Mouse (Mus musculus): ENCODE data around the gene Cnpy3. TPM values are rescaled to one million over a fixed set of nuclear protein-coding genes. Genes with fewer than 3 reads are reported as not detected.

Gene Cnpy3
- polyA plus RNA-seq, 1 experiment from 2014 or later = 63.6 TPM

GRCm38 (mm10) chr17:46750580-46750979 lies 1.4 kb downstream of the Cnpy3 start:
- peaks cover 14% of the 10 kb centered on the region for H3K4me1 ChIP-seq
- no peaks in the 10 kb centered on the region for H3K27me3 ChIP-seq (ENCODE audit: low read depth, poor library complexity, severe bottlenecking)
- H3K36me3 ChIP-seq = peaks cover 37% of the 10 kb centered on the region
- peak overlapping the region; percentile 90; the same call in 1 of the 2 replicates for H3K27ac ChIP-seq
- no peaks in the 10 kb centered on the region for H3K9me3 ChIP-seq (replicated peaks)
- WGBS = 89% methylated on average over 4 of the region's 4 CpGs
- peak overlapping the region; percentile 82 for H3K4me3 ChIP-seq
- DNase-seq (ENCODE audit: low spot score) = no peak

- no peaks in the 10 kb centered on the region for H3K27me3 ChIP-seq (ENCODE audit: low read depth, poor library complexity, severe bottlenecking)
- no peak overlapping the region for H3K27ac ChIP-seq
- no peaks in the 10 kb centered on the region for H3K9me3 ChIP-seq (replicated peaks)
These were observed 2.7 kb downstream of the Cnpy3 start for GRCm38 (mm10) chr17:46749282-46749681.

GRCm38 (mm10) chr17:46747806-46748205 lies 4.2 kb downstream of the Cnpy3 start:
- Histone ChIP-seq H3K9me3 (replicated peaks) (no peaks in the 10 kb centered on the region), H3K27ac (no peak overlapping the region), H3K4me3 (no peak overlapping the region), H3K36me3 (peaks cover 64% of the 10 kb centered on the region), H3K4me1 (peaks cover 13% of the 10 kb centered on the region), H3K27me3 (ENCODE audit: low read depth, poor library complexity, severe bottlenecking) (no peaks in the 10 kb centered on the region)
- DNase-seq (ENCODE audit: low spot score) = no peak
- WGBS = 96% methylated on average over 2 of the region's 2 CpGs

More at GRCm38 (mm10) chr17:46749282-46749681, 2.7 kb downstream of the Cnpy3 start:
- Histone ChIP-seq H3K4me1 (peaks cover 14% of the 10 kb centered on the region), H3K4me3 (no peak overlapping the region), H3K36me3 (peaks cover 49% of the 10 kb centered on the region)
- DNase-seq (ENCODE audit: low spot score) = no peak
- 91% methylated on average over 5 of the region's 5 CpGs for WGBS

GRCm38 (mm10) chr17:46747234-46747633 lies 4.8 kb downstream of the Cnpy3 start:
- Histone ChIP-seq H3K4me1 (peaks cover 9% of the 10 kb centered on the region), H3K27me3 (ENCODE audit: low read depth, poor library complexity, severe bottlenecking) (no peaks in the 10 kb centered on the region), H3K36me3 (peaks cover 69% of the 10 kb centered on the region), H3K9me3 (replicated peaks) (no peaks in the 10 kb centered on the region), H3K27ac (no peak overlapping the region), H3K4me3 (no peak overlapping the region)
- DNase-seq (ENCODE audit: low spot score) = no peak
- WGBS = 89% methylated on average over 8 of the region's 8 CpGs

GRCm38 (mm10) chr17:46745506-46745905 lies 6.5 kb downstream of the Cnpy3 start:
- Histone ChIP-seq H3K27me3 (ENCODE audit: low read depth, poor library complexity, severe bottlenecking) (no peaks in the 10 kb centered on the region), H3K4me1 (peaks cover under 1% of the 10 kb centered on the region; the same call in 1 of the 2 replicates), H3K4me3 (no peak overlapping the region), H3K36me3 (peaks cover 82% of the 10 kb centered on the region), H3K27ac (no peak overlapping the region), H3K9me3 (replicated peaks) (no peaks in the 10 kb centered on the region)
- WGBS = 95% methylated on average over 2 of the region's 2 CpGs
- no peak for DNase-seq (ENCODE audit: low spot score)

GRCm38 (mm10) chr17:46742986-46743385 lies 9.0 kb downstream of the Cnpy3 start:
- H3K27ac ChIP-seq = no peak overlapping the region
- H3K9me3 ChIP-seq (replicated peaks) = no peaks in the 10 kb centered on the region
- DNase-seq (ENCODE audit: low spot score) = no peak
- H3K4me1 ChIP-seq = no peaks in the 10 kb centered on the region
- H3K4me3 ChIP-seq = no peak overlapping the region
- H3K36me3 ChIP-seq = peaks cover 78% of the 10 kb centered on the region
- no peaks in the 10 kb centered on the region for H3K27me3 ChIP-seq (ENCODE audit: low read depth, poor library complexity, severe bottlenecking)
- 88% methylated on average over 9 of the region's 9 CpGs for whole genome bisulfite sequencing

GRCm38 (mm10) chr17:46741305-46741704 lies 10.7 kb downstream of the Cnpy3 start:
- H3K36me3 ChIP-seq = peaks cover 77% of the 10 kb centered on the region

GRCm38 (mm10) chr17:46736160-46736559 lies 15.9 kb downstream of the Cnpy3 start:
- Histone ChIP-seq H3K9me3 (replicated peaks) (no peaks in the 10 kb centered on the region), H3K27me3 (ENCODE audit: low read depth, poor library complexity, severe bottlenecking) (no peaks in the 10 kb centered on the region), H3K4me3 (no peak overlapping the region), H3K27ac (0 out of 2 replicates have a peak overlapping the region, but pooled peaks have one; percentile 4), H3K4me1 (no peaks in the 10 kb centered on the region), H3K36me3 (peaks cover 51% of the 10 kb centered on the region)
- WGBS = 62% methylated on average over 10 of the region's 10 CpGs
- peak; percentile 51 for DNase-seq (ENCODE audit: low spot score)

More at GRCm38 (mm10) chr17:46741305-46741704, 10.7 kb downstream of the Cnpy3 start:
- no peak for DNase-seq (ENCODE audit: low spot score)
- Histone ChIP-seq H3K9me3 (replicated peaks) (no peaks in the 10 kb centered on the region), H3K4me1 (no peaks in the 10 kb centered on the region), H3K27me3 (ENCODE audit: low read depth, poor library complexity, severe bottlenecking) (no peaks in the 10 kb centered on the region), H3K4me3 (no peak overlapping the region), H3K27ac (no peak overlapping the region)
- 93% methylated on average over 6 of the region's 6 CpGs for WGBS

- Histone ChIP-seq H3K27ac (no peak overlapping the region), H3K4me3 (no peak overlapping the region), H3K27me3 (ENCODE audit: low read depth, poor library complexity, severe bottlenecking) (peaks cover 3% of the 10 kb centered on the region; the same call in 1 of the 2 replicates), H3K36me3 (peaks cover 49% of the 10 kb centered on the region), H3K9me3 (replicated peaks) (no peaks in the 10 kb centered on the region), H3K4me1 (no peaks in the 10 kb centered on the region)
- no peak for DNase-seq (ENCODE audit: low spot score)
- 87% methylated on average over 7 of the region's 7 CpGs for WGBS
These were observed 16.7 kb downstream of the Cnpy3 start for GRCm38 (mm10) chr17:46735287-46735686.

- H3K9me3 ChIP-seq (replicated peaks) = no peaks in the 10 kb centered on the region
- H3K36me3 ChIP-seq = peaks cover 48% of the 10 kb centered on the region
- no peak for DNase-seq (ENCODE audit: low spot score)
- no peak overlapping the region for H3K4me3 ChIP-seq
- peaks cover 16% of the 10 kb centered on the region for H3K27me3 ChIP-seq (ENCODE audit: low read depth, poor library complexity, severe bottlenecking)
- H3K4me1 ChIP-seq = no peaks in the 10 kb centered on the region; the same call in 1 of the 2 replicates
- 92% methylated on average over 3 of the region's 3 CpGs for WGBS
- no peak overlapping the region for H3K27ac ChIP-seq
These were observed 18.0 kb downstream of the Cnpy3 start for GRCm38 (mm10) chr17:46734055-46734454.

GRCm38 (mm10) chr17:46728904-46729318 lies 23.1 kb downstream of the Cnpy3 start, which contains the start of gene Gnmt:
Gene Gnmt (minus strand): TSS chr17:46729168.
- WGBS = 16% methylated on average over 24 of the region's 24 CpGs
- H3K27me3 ChIP-seq (ENCODE audit: low read depth, poor library complexity, severe bottlenecking) = peaks cover 29% of the 10 kb centered on the region
- no peaks in the 10 kb centered on the region for H3K9me3 ChIP-seq (replicated peaks)
- peaks cover 28% of the 10 kb centered on the region for H3K36me3 ChIP-seq
- peak within 1 kb of the TSS; percentile 13; the same call in 1 of the 2 replicates for H3K4me3 ChIP-seq
- H3K27ac ChIP-seq = no peak within 1 kb of the TSS
- no peak for DNase-seq (ENCODE audit: low spot score)
- H3K4me1 ChIP-seq = peaks cover 7% of the 10 kb centered on the region; the same call in 1 of the 2 replicates

GRCm38 (mm10) chr17:46728496-46728895 lies 23.5 kb downstream of the Cnpy3 start:
- peaks cover 7% of the 10 kb centered on the region; the same call in 1 of the 2 replicates for H3K4me1 ChIP-seq
- H3K36me3 ChIP-seq = peaks cover 30% of the 10 kb centered on the region
- 44% methylated on average over 11 of the region's 11 CpGs for WGBS
- DNase-seq (ENCODE audit: low spot score) = no peak
- H3K27ac ChIP-seq = no peak overlapping the region
- peak overlapping the region; percentile 13; the same call in 1 of the 2 replicates for H3K4me3 ChIP-seq
- H3K27me3 ChIP-seq (ENCODE audit: low read depth, poor library complexity, severe bottlenecking) = peaks cover 29% of the 10 kb centered on the region
- no peaks in the 10 kb centered on the region for H3K9me3 ChIP-seq (replicated peaks)

- no peaks in the 10 kb centered on the region for H3K9me3 ChIP-seq (replicated peaks)
- no peak overlapping the region for H3K27ac ChIP-seq
- H3K36me3 ChIP-seq = peaks cover 35% of the 10 kb centered on the region
- H3K27me3 ChIP-seq (ENCODE audit: low read depth, poor library complexity, severe bottlenecking) = peaks cover 29% of the 10 kb centered on the region
- H3K4me1 ChIP-seq = peaks cover 7% of the 10 kb centered on the region; the same call in 1 of the 2 replicates
- 44% methylated on average over 6 of the region's 6 CpGs for WGBS
- no peak overlapping the region for H3K4me3 ChIP-seq
- no peak for DNase-seq (ENCODE audit: low spot score)
These were observed 24.0 kb downstream of the Cnpy3 start for GRCm38 (mm10) chr17:46728021-46728420.
